In genomic region chr2:72389942-72390341, GRCm38 (mm10) we compare ENCODE assay signal across 9 mouse cellular contexts.
DNase-seq lines count a peak whose midpoint lies in the region; ATAC-seq and TF ChIP-seq lines count a peak whose summit lies in the region.
"Had no signal": no experiment of that assay in that cellular context is flagged by ENCODE, and none has a peak within 500 bp of the region (broad histone marks: within the 10 kb centered on the region; RNA-seq: fewer than 3 reads in every experiment).

No protein-coding gene starts in this region.

- 25% methylated on average over 9 of the region's 9 CpGs for WGBS in bone marrow, adult 2 months
- 17% methylated on average over 9 of the region's 9 CpGs for WGBS in embryonic facial prominence, embryonic 15.5 days
- 13% methylated on average over 9 of the region's 9 CpGs for WGBS in heart, embryonic 12.5 days
- 18% methylated on average over 9 of the region's 9 CpGs for WGBS in lung, embryonic 15.5 days

- H3K9ac ChIP-seq in ES-E14 (ENCODE audit: insufficient read depth, low read depth, low read length, poor library complexity, severe bottlenecking): no peak overlapping the region
- no peak overlapping the region for H3K9ac ChIP-seq in embryonic facial prominence, embryonic 15.5 days
- no peak overlapping the region for H3K9ac ChIP-seq in heart, embryonic 12.5 days
- no peak overlapping the region for H3K9ac ChIP-seq in lung, embryonic 15.5 days
- H3K9ac ChIP-seq: neural tube, embryonic 12.5 days had no signal

- no peak overlapping the region for H3K27ac ChIP-seq in ES-E14 (ENCODE audit: insufficient read depth, low read depth, low read length, poor library complexity, severe bottlenecking)
- H3K27ac ChIP-seq in bone marrow, adult 2 months (ENCODE audit: control insufficient read depth, insufficient read depth, low read depth, low read length, poor library complexity): no peak overlapping the region
- no peak overlapping the region for H3K27ac ChIP-seq in embryonic facial prominence, embryonic 15.5 days (replicated peaks)
- H3K27ac ChIP-seq in heart, embryonic 12.5 days (ENCODE audit: poor library complexity, severe bottlenecking): peak overlapping the region; percentile 88
- H3K27ac ChIP-seq in lung, embryonic 15.5 days: no peak overlapping the region
- H3K27ac ChIP-seq: neural tube, embryonic 12.5 days had no signal

- H3K4me3 ChIP-seq in ES-E14 (ENCODE audit: insufficient read depth in 1 of 2, low read depth in 1 of 2, low read length in 2 of 2, poor library complexity in 1 of 2, severe bottlenecking in 1 of 2): no peak overlapping the region
- no peak overlapping the region for H3K4me3 ChIP-seq in bone marrow, adult 2 months (replicated peaks; ENCODE audit: control insufficient read depth, low read depth, low read length)
- H3K4me3 ChIP-seq in embryonic facial prominence, embryonic 15.5 days (replicated peaks): no peak overlapping the region
- H3K4me3 ChIP-seq in heart, embryonic 12.5 days: no peak overlapping the region
- no peak overlapping the region for H3K4me3 ChIP-seq in lung, embryonic 15.5 days
- H3K4me3 ChIP-seq: neural tube, embryonic 12.5 days had no signal

- no peak for TF ChIP-seq POLR2A in bone marrow, adult 2 months (IDR thresholded peaks at IDR 0.05; ENCODE audit: borderline replicate concordance, control insufficient read depth, low read depth, low read length)

- ATAC-seq in embryonic facial prominence, embryonic 15.5 days (ENCODE audit: insufficient number of reproducible peaks, low FRiP score, low TSS enrichment, low read depth): 0 out of 2 replicates have a peak, but pooled peaks have one; percentile 41
- 0 out of 2 replicates have a peak, but pooled peaks have one; percentile 56 for ATAC-seq in heart, embryonic 12.5 days (ENCODE audit: insufficient number of reproducible peaks, low FRiP score)
- peak; percentile 52; the same call in 1 of the 2 replicates for ATAC-seq in lung, embryonic 15.5 days (ENCODE audit: borderline replicate concordance, extremely low read depth, low FRiP score, low TSS enrichment)

- DNase-seq in ES-E14 (ENCODE audit: low read depth, low spot score): peak; percentile 60
- DNase-seq in layer of hippocampus, adult 18-20 months (ENCODE audit: low spot score in 2 of 2): peak; percentile 64 to 92
- DNase-seq in right cerebral cortex, adult 2 months (ENCODE audit: low spot score in 2 of 2): peak; percentile 86
- peak; percentile 55 for DNase-seq in urinary bladder, postnatal 10 days (ENCODE audit: low spot score)

- in situ Hi-C loops in ES-E14 (cut with MboI; ENCODE audit: low sequenced_read_pairs in 2 of 2, unreplicated experiment in 2 of 2): no loop called here

- no peak overlapping the region for H3K4me2 ChIP-seq in embryonic facial prominence, embryonic 15.5 days (replicated peaks)
- H3K4me2 ChIP-seq in heart, embryonic 12.5 days: no peak overlapping the region
- no peak overlapping the region for H3K4me2 ChIP-seq in lung, embryonic 15.5 days
- H3K4me2 ChIP-seq: neural tube, embryonic 12.5 days had no signal

- no peaks in the 10 kb centered on the region for H3K4me1 ChIP-seq in ES-E14 (ENCODE audit: control insufficient read depth in 2 of 2, insufficient read depth in 2 of 2, low read length in 2 of 2, poor library complexity in 1 of 2)
- H3K4me1 ChIP-seq in bone marrow, adult 2 months (ENCODE audit: control insufficient read depth, insufficient read depth, low read length): no peaks in the 10 kb centered on the region
- 0 out of 2 replicates have a peak, but pooled peaks cover 6% of the 10 kb centered on the region for H3K4me1 ChIP-seq in embryonic facial prominence, embryonic 15.5 days
- peaks cover 24% of the 10 kb centered on the region for H3K4me1 ChIP-seq in heart, embryonic 12.5 days (replicated peaks)
- H3K4me1 ChIP-seq in lung, embryonic 15.5 days: peaks cover 19% of the 10 kb centered on the region; the same call in 1 of the 2 replicates
- H3K4me1 ChIP-seq: neural tube, embryonic 12.5 days had no signal

- H3K27me3 ChIP-seq in embryonic facial prominence, embryonic 15.5 days: no peaks in the 10 kb centered on the region
- no peaks in the 10 kb centered on the region for H3K27me3 ChIP-seq in heart, embryonic 12.5 days (replicated peaks)
- no peaks in the 10 kb centered on the region for H3K27me3 ChIP-seq in lung, embryonic 15.5 days
- H3K27me3 ChIP-seq: neural tube, embryonic 12.5 days had no signal

- peak; percentile 99 for TF ChIP-seq CTCF in bone marrow, adult 2 months (IDR thresholded peaks at IDR 0.05; ENCODE audit: control insufficient read depth, insufficient read depth, low read length)

- H3K36me3 ChIP-seq in ES-E14 (ENCODE audit: control insufficient read depth, insufficient read depth, low read length, poor library complexity, severe bottlenecking): peaks cover 3% of the 10 kb centered on the region; the same call in 1 of the 2 replicates
- H3K36me3 ChIP-seq in embryonic facial prominence, embryonic 15.5 days: peaks cover 5% of the 10 kb centered on the region; the same call in 1 of the 2 replicates
- H3K36me3 ChIP-seq in heart, embryonic 12.5 days: peaks cover 36% of the 10 kb centered on the region
- peaks cover 4% of the 10 kb centered on the region; the same call in 1 of the 2 replicates for H3K36me3 ChIP-seq in lung, embryonic 15.5 days
- H3K36me3 ChIP-seq: neural tube, embryonic 12.5 days had no signal

- H3K9me3 ChIP-seq in ES-E14 (ENCODE audit: control insufficient read depth, insufficient read depth, low read depth, low read length): no peaks in the 10 kb centered on the region
- no peaks in the 10 kb centered on the region for H3K9me3 ChIP-seq in embryonic facial prominence, embryonic 15.5 days (replicated peaks)
- H3K9me3 ChIP-seq in heart, embryonic 12.5 days (replicated peaks): no peaks in the 10 kb centered on the region
- no peaks in the 10 kb centered on the region for H3K9me3 ChIP-seq in lung, embryonic 15.5 days
- H3K9me3 ChIP-seq: neural tube, embryonic 12.5 days had no signal

TF ChIP-seq in ES-E14, 5 proteins besides CTCF, POLR2A, EP300 and RAD21:
- TF ChIP-seq ZC3H11A (IDR thresholded peaks at IDR 0.05; ENCODE audit: borderline replicate concordance, low read depth, low read length) (peak; percentile 80), ZNF384 (IDR thresholded peaks at IDR 0.05; ENCODE audit: low read depth, low read length) (no peak)
TF ChIP-seq in ES-E14: peak in this region for 1.
